Mouse (Mus musculus) limb, embryonic 11.5 days (tissue): ENCODE results near the gene Gm13275. TPM values are rescaled to one million over a fixed set of nuclear protein-coding genes. Genes with fewer than 3 reads are reported as not detected.
"Not testable (repeated sequence)": the region's sequence is repeated elsewhere in the genome, so short reads cannot be mapped to it uniquely, and the experiment has no call there.

Experiments used
- ATAC-seq: fragments of 200-750 bp; cut with Nextera tagmentation; 2 replicates; pipeline ENCODE4 v1.8.0; 2017; ENCODE audit warnings: low read depth; ENCODE audit not compliant: insufficient number of reproducible peaks, low FRiP score, low TSS enrichment
- DNase-seq: peaks from one replicate; pipeline ENCODE4 v3.0.0-alpha.2; 2015; ENCODE audit warnings: low spot score
- H3K27ac ChIP-seq: fragments of 300-500 bp; sonication (generic); replicated peaks from 2 replicates; pipeline ENCODE4 v1.5.1; 2014; ENCODE audit warnings: low read depth, mild to moderate bottlenecking, low read length
- H3K27me3 ChIP-seq: fragments of 300-500 bp; sonication (generic); 2 replicates; pipeline ENCODE4 v1.6.1; 2014; ENCODE audit warnings: mild to moderate bottlenecking, low read length, mixed read lengths; ENCODE audit not compliant: control insufficient read depth, insufficient read depth
- H3K36me3 ChIP-seq: fragments of 300-500 bp; sonication (generic); 2 replicates; pipeline ENCODE4 v1.6.1; 2014; ENCODE audit warnings: mild to moderate bottlenecking, low read length, moderate library complexity, mixed read lengths; ENCODE audit not compliant: control insufficient read depth, insufficient read depth
- H3K4me1 ChIP-seq: fragments of 300-500 bp; sonication (generic); 2 replicates; pipeline ENCODE4 v1.6.1; 2014; ENCODE audit warnings: low read length, mixed read lengths; ENCODE audit not compliant: control insufficient read depth, insufficient read depth
- H3K4me2 ChIP-seq: fragments of 300-500 bp; sonication (generic); 2 replicates; pipeline ENCODE4 v1.6.1; 2014; ENCODE audit warnings: low read depth, mild to moderate bottlenecking, moderate library complexity; ENCODE audit not compliant: severe bottlenecking
- H3K4me3 ChIP-seq: fragments of 300-500 bp; sonication (generic); 2 replicates; pipeline ENCODE4 v1.5.1; 2014; ENCODE audit warnings: low read depth, low read length
- H3K9ac ChIP-seq: fragments of 300-500 bp; sonication (generic); 2 replicates; pipeline ENCODE4 v1.6.1; 2014; ENCODE audit warnings: mild to moderate bottlenecking, low read length
- H3K9me3 ChIP-seq: fragments of 300-500 bp; sonication (generic); 2 replicates; pipeline ENCODE4 v1.6.1; 2016; ENCODE audit warnings: low read length; ENCODE audit not compliant: control insufficient read depth
- WGBS: fragments of 180-500 bp; shearing (Covaris S2); extraction: QIAGEN DNeasy Blood & Tissue Kit; methylation state at CpG from one replicate; pipeline ENCODE4 v1.1.7; 2014; 5-methylcytosine and 5-hydroxymethylcytosine counted together
- polyA plus RNA-seq: library from polyadenylated mRNA; unstranded; fragments of >200 nt; fragmentation: Nextera tagmentation; extraction: Ambion mirVana; gene quantifications from 2 replicates; pipeline ENCODE4 v1.2.1, GENCODE M21; 2014

Gm13275 gene
- not detected in 2 replicates for polyA plus RNA-seq

DNA sequence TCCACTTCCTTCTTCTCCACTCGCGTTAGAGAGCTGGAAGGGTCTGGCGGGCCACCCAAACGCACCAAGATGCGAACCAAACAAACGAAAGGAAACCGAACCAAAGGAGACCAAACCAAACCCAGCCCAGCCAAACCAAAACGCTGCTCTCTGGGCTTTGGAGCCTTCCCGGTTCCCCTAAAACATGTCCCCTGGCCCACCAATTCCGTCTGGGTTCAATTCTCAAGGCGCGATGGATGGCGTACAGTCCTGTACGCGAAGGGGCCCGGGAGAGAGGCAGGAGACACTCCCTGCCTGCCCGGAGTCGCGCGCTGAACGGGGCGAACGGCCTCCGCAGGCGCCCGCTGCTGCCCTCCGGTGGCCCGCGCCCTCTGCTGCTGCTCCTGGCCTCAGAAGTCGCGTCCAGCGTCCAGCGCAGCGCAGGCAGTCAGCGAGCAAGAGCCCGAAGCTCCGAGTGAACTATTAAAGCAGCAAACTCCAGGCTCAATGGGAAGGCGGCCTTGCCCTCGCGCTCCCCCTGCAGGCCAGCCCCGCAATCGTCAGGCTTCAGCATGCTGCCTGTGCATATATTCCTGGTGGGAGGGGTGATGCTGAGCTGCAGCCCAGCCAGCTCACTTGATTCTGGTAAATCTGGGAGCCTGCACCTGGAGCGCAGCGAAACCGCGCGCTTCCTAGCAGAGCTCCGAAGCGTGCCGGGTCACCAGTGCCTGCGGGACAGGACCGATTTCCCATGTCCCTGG lies at the start of gene Gm13275:
Gene Gm13275 (plus strand): TSS at position 552 of the 740 bp plus-strand sequence.
- H3K4me2 ChIP-seq, H3K36me3 ChIP-seq, DNase-seq, H3K4me1 ChIP-seq, ATAC-seq, H3K4me3 ChIP-seq, H3K27me3 ChIP-seq, H3K27ac ChIP-seq, H3K9me3 ChIP-seq, H3K9ac ChIP-seq: not testable (repeated sequence)
- 0% methylated on average over 6 of the region's 52 CpGs for WGBS

DNA sequence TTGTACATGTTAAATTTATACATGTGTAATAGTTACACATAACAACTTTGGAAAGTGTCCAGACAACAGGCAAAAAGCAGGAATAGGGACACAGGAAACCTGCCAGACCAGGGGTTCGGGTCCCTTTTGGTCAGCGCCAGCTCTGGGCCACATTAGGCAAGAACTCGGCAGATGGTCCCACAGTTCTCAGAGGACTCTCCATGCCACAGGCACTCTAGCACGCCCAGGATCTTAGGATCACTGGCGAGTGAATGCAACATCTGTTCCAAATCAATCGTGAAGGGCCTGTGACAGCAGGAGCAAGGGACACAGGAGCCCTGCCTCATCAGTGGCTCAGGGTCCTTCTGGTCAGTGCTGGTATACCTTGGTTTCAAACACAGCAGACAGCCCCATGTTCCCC lies 44.4 kb upstream of the Gm13275 start:
- Histone ChIP-seq H3K27me3 (no peaks in the 10 kb centered on the region), H3K9ac (no peak overlapping the region), H3K4me3 (no peak overlapping the region), H3K36me3 (no peaks in the 10 kb centered on the region), H3K9me3 (no peaks in the 10 kb centered on the region), H3K4me1 (no peaks in the 10 kb centered on the region), H3K27ac (no peak overlapping the region), H3K4me2 (no peak overlapping the region)
- ATAC-seq, result no peak
- WGBS, result 29% methylated on average over 6 of the region's 6 CpGs
- no peak for DNase-seq

GRCm38 (mm10) chr4:88754818-88755340 lies 39.4 kb upstream of the Gm13275 start, which contains the start of gene Gm13271:
Gene Gm13271 (plus strand): TSS chr4:88754868.
- ATAC-seq, DNase-seq, H3K4me1 ChIP-seq, H3K9ac ChIP-seq, H3K9me3 ChIP-seq, H3K36me3 ChIP-seq, H3K27me3 ChIP-seq, H3K4me3 ChIP-seq, H3K4me2 ChIP-seq, H3K27ac ChIP-seq: not testable (repeated sequence)
- WGBS, result 74% methylated on average over 14 of the region's 15 CpGs

GRCm38 (mm10) chr4:88756581-88757513 lies 37.4 kb upstream of the Gm13275 start:
- Histone ChIP-seq H3K27ac (peak overlapping the region; percentile 77), H3K4me2 (peak overlapping the region; percentile 61), H3K4me3 (peak overlapping the region; percentile 37), H3K9ac (peak overlapping the region; percentile 60)
- H3K36me3 ChIP-seq, H3K27me3 ChIP-seq, H3K4me1 ChIP-seq, ATAC-seq, H3K9me3 ChIP-seq: not testable (repeated sequence)
- DNase-seq, result peak; percentile 58
- 14% methylated on average over 28 of the region's 31 CpGs for WGBS

- H3K9me3 ChIP-seq, H3K36me3 ChIP-seq, H3K27me3 ChIP-seq, H3K4me1 ChIP-seq: not testable (repeated sequence)
- DNase-seq, result peak; percentile 85
- H3K9ac ChIP-seq, result peak overlapping the region; percentile 60; the same call in 1 of the 2 replicates
- peak overlapping the region; percentile 77 for H3K27ac ChIP-seq
- ATAC-seq, result peak; percentile 99
- peak overlapping the region; percentile 37 for H3K4me3 ChIP-seq
- under 1% methylated on average over 11 of the region's 21 CpGs for WGBS
- H3K4me2 ChIP-seq, result peak overlapping the region; percentile 61
Observed at GRCm38 (mm10) chr4:88757628-88758031, 36.7 kb upstream of the Gm13275 start.

DNA sequence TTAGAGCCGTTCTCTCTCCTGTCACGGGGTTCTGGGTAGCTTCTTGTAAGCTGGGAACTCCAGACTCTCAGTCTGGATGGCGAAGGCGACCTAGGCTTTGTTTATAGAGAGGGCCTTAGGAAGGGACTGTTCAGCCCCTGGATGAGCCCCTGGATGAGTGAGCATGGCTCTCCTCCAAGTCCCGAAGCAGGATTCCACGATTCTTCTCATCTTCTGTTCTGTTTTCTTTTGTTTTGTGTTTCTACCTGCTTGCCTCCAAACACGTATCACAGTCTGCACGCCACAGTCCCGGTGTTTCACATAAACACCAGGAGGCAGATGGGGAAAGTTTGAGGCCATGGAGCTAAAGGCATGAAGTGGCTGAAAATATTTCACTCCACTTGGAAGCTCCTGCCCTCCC lies 35.5 kb upstream of the Gm13275 start:
- WGBS, result 88% methylated on average over 9 of the region's 9 CpGs
- ATAC-seq, H3K9me3 ChIP-seq, H3K36me3 ChIP-seq, DNase-seq, H3K4me1 ChIP-seq, H3K27ac ChIP-seq, H3K4me3 ChIP-seq, H3K27me3 ChIP-seq, H3K4me2 ChIP-seq, H3K9ac ChIP-seq: not testable (repeated sequence)

GRCm38 (mm10) chr4:88759610-88760268 lies 34.5 kb upstream of the Gm13275 start, which contains the start of gene Gm13283:
Gene Gm13283 (plus strand): TSS chr4:88760119.
- not testable (repeated sequence) for H3K4me1 ChIP-seq, DNase-seq, ATAC-seq, H3K36me3 ChIP-seq, H3K27ac ChIP-seq, H3K9me3 ChIP-seq, H3K27me3 ChIP-seq, H3K4me3 ChIP-seq, H3K9ac ChIP-seq
- H3K4me2 ChIP-seq, result peak within 1 kb of the TSS; percentile 17; the same call in 1 of the 2 replicates
- WGBS, result 26% methylated on average over 6 of the region's 14 CpGs

DNA sequence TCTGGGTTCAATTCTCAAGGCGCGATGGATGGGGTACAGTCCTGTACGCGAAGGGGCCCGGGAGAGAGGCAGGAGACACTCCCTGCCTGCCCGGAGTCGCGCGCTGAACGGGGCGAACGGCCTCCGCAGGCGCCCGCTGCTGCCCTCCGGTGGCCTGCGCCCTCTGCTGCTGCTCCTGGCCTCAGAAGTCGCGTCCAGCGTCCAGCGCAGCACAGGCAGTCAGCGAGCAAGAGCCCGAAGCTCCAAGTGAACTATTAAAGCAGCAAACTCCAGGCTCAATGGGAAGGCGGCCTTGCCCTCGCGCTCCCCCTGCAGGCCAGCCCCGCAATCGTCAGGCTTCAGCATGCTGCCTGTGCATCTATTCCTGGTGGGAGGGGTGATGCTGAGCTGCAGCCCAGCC lies 33.9 kb upstream of the Gm13275 start:
- H3K4me1 ChIP-seq, H3K36me3 ChIP-seq, H3K9ac ChIP-seq, H3K4me3 ChIP-seq, ATAC-seq, H3K27me3 ChIP-seq, H3K9me3 ChIP-seq, H3K27ac ChIP-seq: not testable (repeated sequence)
- DNase-seq, result peak; percentile 76
- peak overlapping the region; percentile 17; the same call in 1 of the 2 replicates for H3K4me2 ChIP-seq
- under 1% methylated on average over 17 of the region's 28 CpGs for WGBS
